Mouse (Mus musculus) gastrocnemius, adult 8-10 months (tissue): ENCODE measurements around the gene Itpkb. TPM values are rescaled to one million over a fixed set of nuclear protein-coding genes. Genes with fewer than 3 reads are reported as not detected.

Source experiments
- DNase-seq, 2 experiments: peaks; one replicate each; pipeline ENCODE4 v3.0.0; 2022; ENCODE audit warnings: low spot score in 2 of 2
- total RNA-seq, 4 experiments: library from RNA; stranded (reverse); gene quantifications; 2 replicates each; pipeline ENCODE4 v1.2.4; 2022

The Itpkb gene
- total RNA-seq, 4 experiments from 2014 or later: 11.9 to 15.9 (median 13.6) TPM

DNA sequence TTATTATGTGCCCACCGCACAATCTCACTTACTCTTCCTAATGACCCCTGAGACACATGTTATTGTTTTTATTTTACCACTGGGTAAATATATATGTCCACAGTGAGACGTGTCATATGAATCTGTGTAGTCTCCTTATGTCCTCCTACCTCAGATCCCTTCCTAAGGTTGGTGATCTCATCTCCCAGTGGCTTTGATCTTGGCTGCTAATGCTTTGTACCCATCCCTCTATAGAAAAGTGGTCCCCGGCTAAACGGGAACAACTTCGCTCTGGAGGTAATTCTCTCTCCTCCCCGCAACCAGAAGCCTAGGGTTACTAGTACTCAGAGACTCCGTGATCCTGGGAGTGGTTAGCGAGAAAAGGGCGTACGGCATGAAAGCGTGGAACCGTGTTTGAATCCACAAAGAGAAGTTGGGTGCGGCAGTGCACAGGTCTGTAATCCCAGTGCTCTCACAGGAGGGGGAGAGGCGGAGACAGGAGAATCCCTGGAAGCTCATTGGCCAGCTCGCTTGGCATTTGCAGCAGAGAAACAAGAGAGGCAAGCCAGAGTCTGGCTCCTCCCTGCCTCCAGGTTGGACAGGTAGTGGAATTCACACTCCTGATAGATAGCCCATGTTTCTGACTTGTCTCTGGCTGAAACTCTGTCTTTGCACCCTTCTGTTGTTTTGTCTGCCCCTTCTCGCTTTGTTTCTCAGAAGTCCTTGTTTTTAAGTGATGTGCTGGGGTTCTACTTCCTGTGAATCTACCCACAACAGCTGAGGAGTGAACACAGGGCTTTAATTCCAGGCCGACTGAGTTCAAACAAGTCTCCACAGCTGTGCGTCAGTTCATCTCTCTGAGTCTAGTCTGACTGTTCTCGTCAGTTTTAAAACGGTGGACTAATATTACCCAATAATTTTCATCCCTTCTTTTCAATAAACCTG lies 16.5 kb upstream of the Itpkb start:
- DNase-seq: no peak

DNA sequence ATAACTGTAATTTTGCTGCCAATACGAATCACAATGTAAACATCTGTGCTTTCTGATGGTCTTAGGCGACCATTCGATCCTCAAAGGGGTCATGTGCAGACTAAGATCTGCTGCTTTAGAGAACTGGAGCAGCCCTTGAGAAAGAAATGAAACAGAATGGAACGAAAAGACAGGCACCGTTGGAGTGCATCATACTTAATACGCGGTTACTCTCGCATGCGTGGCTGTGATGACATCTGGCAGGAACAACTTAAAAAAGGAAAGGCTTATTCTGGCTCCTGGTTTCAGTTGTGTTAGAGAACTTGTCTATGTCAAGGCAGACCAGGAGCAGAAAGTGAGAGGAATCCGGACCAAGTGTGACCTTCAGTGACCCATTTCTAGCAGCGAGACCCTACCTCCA lies 15.6 kb upstream of the Itpkb start:
- DNase-seq: no peak

DNA sequence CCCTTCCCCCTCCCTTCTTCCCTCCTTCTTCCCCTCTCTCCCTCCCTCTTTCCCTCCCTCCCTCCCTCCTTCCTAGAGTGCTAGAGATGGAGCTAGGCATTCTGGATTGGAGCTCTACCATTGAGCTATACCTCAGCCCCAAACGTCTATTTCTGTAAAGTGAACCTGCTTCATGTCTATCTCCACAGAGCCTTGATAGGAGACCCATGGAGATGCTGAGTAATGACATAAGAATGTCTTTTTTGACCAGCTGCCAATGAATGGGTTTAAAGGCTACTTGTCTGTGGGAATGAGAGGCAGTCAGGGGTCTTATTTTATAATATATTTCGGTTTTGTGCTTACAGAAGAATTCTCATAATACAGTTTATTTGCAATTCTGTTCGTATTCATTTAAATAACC lies 15.2 kb upstream of the Itpkb start:
- DNase-seq: no peak

GRCm38 (mm10) chr1:180317450-180317849 lies 12.8 kb upstream of the Itpkb start:
- DNase-seq: no peak

DNA sequence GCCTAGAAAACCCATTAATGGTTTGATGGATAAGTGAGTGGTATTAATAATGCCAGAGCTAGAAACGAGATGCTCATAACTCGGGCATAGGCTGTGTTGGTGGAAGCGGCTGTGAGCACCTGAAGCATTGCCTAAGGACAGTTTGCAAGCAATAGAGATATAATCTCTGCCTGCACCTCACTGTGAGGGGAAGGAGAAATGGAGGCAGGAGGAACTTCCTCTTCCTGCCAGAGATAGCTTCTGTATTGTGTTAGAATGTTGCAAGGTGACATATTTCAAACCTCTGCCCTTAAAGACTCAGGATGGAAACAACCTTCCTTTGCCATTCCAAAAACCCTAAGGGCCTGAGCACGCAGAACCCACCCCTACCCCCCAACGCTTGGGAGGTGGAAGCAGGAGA lies 11.9 kb upstream of the Itpkb start:
- no peak for DNase-seq

DNA sequence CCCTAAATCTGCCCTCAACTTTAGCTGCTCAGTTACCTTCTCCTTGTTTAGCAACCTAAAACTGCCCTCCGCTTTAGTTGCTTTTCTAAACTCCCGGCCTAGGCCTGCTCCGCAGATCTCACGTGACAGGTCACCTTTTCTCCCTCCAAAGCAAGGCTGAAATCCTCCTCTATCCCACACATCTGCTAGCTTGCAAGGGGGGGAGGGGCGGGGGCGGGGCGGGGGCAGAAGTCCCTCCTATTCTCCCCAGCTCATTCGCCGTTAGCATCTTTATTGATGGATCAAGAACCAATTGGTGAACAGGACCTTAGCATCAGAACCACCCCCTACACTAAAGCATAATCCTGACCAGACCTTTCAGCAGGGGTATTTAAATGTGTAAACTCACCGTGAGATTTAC lies 10.4 kb upstream of the Itpkb start:
- DNase-seq: no peak

- no peak for DNase-seq
Measured at GRCm38 (mm10) chr1:180322896-180323295, 7.4 kb upstream of the Itpkb start.

DNA sequence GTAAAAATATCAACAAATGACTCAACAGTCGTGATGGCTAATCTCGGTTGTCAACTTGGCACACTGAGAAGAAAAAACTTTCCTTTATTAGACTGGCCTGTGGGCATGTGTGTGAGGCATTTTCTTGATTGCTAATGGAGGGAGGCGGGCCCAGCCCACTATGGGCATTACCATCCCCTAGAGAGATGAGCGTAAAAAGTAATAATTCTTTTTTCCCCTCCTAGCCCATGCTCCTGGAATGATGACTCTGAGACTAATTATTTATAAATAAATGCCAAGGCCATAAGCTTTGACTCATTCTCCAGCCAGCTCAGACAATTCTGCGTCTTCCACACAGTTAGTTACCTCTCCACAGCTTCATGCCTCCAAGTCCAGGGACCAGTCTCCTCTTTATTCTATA lies 6.8 kb upstream of the Itpkb start:
- no peak for DNase-seq

DNA sequence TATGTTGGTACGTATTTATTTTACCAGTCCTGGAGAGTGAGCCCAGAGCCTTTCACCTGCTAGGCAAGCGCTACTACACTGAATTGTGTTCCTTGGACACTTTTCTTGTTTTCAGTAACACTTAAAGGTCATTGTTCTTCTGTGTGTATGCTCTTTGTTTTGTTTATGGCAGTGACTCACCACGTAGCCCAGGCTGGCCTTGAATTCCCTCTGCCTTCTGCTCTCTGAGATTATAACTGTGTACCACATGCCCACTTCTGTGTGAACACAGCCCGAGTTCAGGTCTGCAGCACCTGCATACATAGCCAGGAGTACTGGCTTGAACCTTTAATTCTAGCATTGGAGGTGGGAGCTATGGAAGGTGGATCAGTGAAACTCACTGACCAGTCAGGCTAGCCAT lies 6.0 kb upstream of the Itpkb start:
- no peak for DNase-seq

- DNase-seq: no peak
Measured at GRCm38 (mm10) chr1:180328794-180329665, 1.3 kb upstream of the Itpkb start.

DNA sequence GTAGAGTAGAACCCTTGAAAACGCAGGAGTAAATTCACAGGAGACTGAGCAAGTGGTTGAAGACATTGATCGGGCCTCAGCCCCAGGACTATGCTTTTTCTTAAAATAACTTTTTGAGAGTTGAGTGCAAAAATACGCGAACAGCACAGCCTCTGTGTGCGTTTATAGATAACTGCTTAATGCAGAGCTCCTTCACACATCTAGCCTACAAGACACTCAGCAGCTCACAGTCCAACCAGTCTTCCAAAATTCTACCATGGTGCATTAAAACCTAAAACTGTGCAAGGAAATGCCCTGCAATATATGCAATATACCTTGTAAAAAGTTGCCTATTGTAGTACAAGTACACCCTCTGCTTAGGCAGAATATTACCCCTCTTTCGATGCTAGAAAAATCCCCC lies 579 bp upstream of the Itpkb start:
- no peak for DNase-seq

- DNase-seq: no peak
Measured at GRCm38 (mm10) chr1:180330707-180331545, 641 bp downstream of the Itpkb start.

GRCm38 (mm10) chr1:180331546-180332075 lies 1.3 kb downstream of the Itpkb start:
- DNase-seq: no peak

- no peak for DNase-seq
Measured at GRCm38 (mm10) chr1:180332076-180332927, 2.0 kb downstream of the Itpkb start.

DNA sequence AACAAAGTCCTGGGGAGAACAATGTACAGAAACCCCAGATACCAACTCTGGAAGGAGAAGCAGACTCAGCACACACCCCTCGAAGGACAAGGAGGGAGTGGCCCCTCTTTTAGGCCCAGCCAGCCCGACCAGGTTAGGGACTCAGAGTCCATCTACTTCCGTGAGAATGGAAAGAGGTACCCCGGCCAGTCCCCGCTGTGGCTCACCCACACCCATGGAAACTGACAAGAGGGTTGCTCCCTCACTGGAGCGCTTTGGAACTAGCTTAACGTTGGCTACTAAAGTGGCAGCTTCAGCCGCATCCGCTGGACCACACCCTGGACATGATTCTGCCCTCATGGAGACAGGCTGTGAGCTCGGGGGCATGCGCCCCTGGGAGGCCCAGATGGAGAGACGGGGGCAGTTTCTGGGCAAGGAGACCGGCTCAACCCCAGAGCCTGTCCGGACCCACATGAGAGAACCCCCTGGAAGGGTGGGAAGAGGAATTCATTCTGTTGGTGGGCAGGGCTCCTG lies 2.7 kb downstream of the Itpkb start:
- no peak for DNase-seq

GRCm38 (mm10) chr1:180333588-180333987 lies 3.3 kb downstream of the Itpkb start:
- DNase-seq: no peak

DNA sequence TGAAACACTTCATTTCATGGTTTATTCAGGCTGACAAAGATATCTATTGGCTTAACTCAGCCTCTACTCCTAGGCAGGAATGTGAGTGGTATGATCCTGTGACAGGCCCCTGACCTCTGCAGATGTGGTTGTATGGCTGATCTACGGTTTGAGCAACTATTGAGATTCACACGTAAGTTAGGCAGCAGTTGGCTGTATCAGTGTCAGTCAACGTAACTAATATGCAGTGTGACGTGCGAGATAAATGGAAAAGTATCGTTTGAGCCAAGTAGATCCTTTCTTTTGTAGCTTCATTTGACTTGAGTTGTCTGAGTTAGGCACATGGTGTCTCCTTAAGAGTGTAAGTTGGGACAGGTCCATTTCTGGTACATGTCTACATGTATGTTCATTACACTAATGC lies 4.3 kb downstream of the Itpkb start:
- DNase-seq: no peak

DNA sequence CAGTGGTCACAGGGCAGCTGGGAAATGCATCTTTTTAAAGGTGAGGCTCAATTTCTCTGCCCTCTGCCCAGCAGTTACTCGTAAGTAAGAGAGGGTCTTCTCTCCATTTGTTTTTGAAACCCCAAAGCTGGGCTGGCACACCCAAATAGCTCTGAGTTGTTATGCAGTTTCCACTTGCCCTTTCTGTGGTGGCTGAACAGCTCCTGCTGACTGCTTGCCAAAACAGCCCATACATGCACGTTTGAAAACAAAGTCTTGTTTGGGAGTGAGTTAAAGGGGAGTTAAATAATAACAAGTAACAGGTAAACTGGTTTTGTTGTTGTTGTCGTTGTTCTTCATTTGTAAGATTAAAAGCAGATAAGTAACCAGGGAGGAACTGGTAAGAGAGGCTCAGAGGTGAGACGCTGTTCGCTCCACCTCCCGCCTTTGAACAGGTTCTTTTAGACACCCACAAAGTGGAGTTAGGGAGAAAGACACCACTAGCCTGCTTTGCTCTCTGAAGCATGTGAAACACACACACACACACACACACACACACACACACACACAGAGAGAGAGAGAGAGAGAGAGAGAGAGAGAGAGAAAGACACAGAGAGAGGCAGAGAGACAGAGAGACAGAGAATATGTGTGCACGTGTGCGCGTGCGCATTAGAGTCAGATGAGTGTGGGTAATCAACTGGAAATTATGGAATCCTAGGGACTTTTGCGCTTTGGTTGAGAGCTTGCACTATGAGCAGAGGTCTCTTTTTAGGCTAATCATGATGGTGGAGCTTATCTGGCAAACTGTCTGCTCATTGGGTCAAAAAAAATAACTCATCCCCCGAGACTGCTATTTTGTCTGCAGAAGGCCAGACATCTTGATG lies 5.5 kb downstream of the Itpkb start:
- no peak for DNase-seq

GRCm38 (mm10) chr1:180338358-180338757 lies 8.1 kb downstream of the Itpkb start:
- DNase-seq: no peak
